Mouse (Mus musculus) testis, adult 2 months (tissue): ENCODE measurements around the gene Gid8. TPM values are rescaled to one million over a fixed set of nuclear protein-coding genes. Genes with fewer than 3 reads are reported as not detected.

Experiments used
- H3K27ac ChIP-seq: fragments of 200-500 bp; 2 replicates; pipeline ENCODE4 v1.5.1; 2012; ENCODE audit warnings: low read depth, low read length; ENCODE audit not compliant: control insufficient read depth, insufficient read depth
- H3K27me3 ChIP-seq: fragments of 200-500 bp; 2 replicates; pipeline ENCODE4 v1.6.1; 2012; ENCODE audit warnings: mild to moderate bottlenecking, low read length, moderate library complexity; ENCODE audit not compliant: control insufficient read depth, insufficient read depth
- H3K36me3 ChIP-seq: fragments of 200-500 bp; 2 replicates; pipeline ENCODE4 v1.6.1; 2012; ENCODE audit warnings: mild to moderate bottlenecking, low read length; ENCODE audit not compliant: control insufficient read depth, insufficient read depth
- H3K4me1 ChIP-seq: fragments of 200-500 bp; 2 replicates; pipeline ENCODE4 v1.6.1; 2012; ENCODE audit warnings: low read length; ENCODE audit not compliant: control insufficient read depth, insufficient read depth
- H3K4me3 ChIP-seq: fragments of 200-500 bp; 2 replicates; pipeline ENCODE4 v1.5.1; 2012; ENCODE audit warnings: low read depth, mild to moderate bottlenecking, low read length, moderate library complexity, mixed read lengths; ENCODE audit not compliant: control insufficient read depth
- CTCF ChIP-seq: fragments of 200-500 bp; IDR thresholded peaks from 2 replicates; pipeline ENCODE4 v1.5.1; 2012; ENCODE audit warnings: low read depth, mild to moderate bottlenecking, inconsistent platforms, low read length, moderate library complexity; ENCODE audit not compliant: control insufficient read depth, insufficient read depth, insufficient replicate concordance
- POLR2A ChIP-seq: fragments of 200-500 bp; IDR thresholded peaks from 2 replicates; pipeline ENCODE4 v1.6.1; 2012; ENCODE audit warnings: low read depth, mild to moderate bottlenecking, inconsistent platforms, low read length, moderate library complexity; ENCODE audit not compliant: control insufficient read depth
- polyA plus RNA-seq: library from polyadenylated mRNA; depleted of rRNA; stranded (reverse); fragments of >200 nt; gene quantifications from 2 replicates; pipeline ENCODE4 v1.2.3, GENCODE M21; 2012; rRNA removed

Gene Gid8
- polyA plus RNA-seq, 1 experiment = 30.9 TPM

GRCm38 (mm10) chr2:180755896-180756295, 46.0 kb downstream of the Gid8 start:
- Histone ChIP-seq H3K27me3 (no peaks in the 10 kb centered on the region), H3K4me1 (no peaks in the 10 kb centered on the region), H3K27ac (no peak overlapping the region), H3K4me3 (no peak overlapping the region), H3K36me3 (no peaks in the 10 kb centered on the region)
- TF ChIP-seq POLR2A = no peak
- no peak for TF ChIP-seq CTCF

- H3K27me3 ChIP-seq = no peaks in the 10 kb centered on the region
- TF ChIP-seq CTCF (no peak), POLR2A (no peak)
- H3K4me3 ChIP-seq = no peak overlapping the region
- H3K36me3 ChIP-seq = no peaks in the 10 kb centered on the region
- H3K27ac ChIP-seq = no peak overlapping the region
- H3K4me1 ChIP-seq = no peaks in the 10 kb centered on the region
Observed at GRCm38 (mm10) chr2:180756786-180757185, 46.9 kb downstream of the Gid8 start.

GRCm38 (mm10) chr2:180758513-180759263, 48.8 kb downstream of the Gid8 start:
- no peaks in the 10 kb centered on the region for H3K36me3 ChIP-seq
- TF ChIP-seq POLR2A (no peak), CTCF (no peak)
- H3K4me3 ChIP-seq = no peak overlapping the region
- H3K4me1 ChIP-seq = no peaks in the 10 kb centered on the region
- no peaks in the 10 kb centered on the region for H3K27me3 ChIP-seq
- H3K27ac ChIP-seq = no peak overlapping the region

- H3K36me3 ChIP-seq = no peaks in the 10 kb centered on the region
- no peak for TF ChIP-seq POLR2A
- no peak for TF ChIP-seq CTCF
Observed at GRCm38 (mm10) chr2:180764986-180765385, 55.1 kb downstream of the Gid8 start.

GRCm38 (mm10) chr2:180765713-180766112, 55.8 kb downstream of the Gid8 start:
- no peaks in the 10 kb centered on the region for H3K27me3 ChIP-seq
- H3K4me3 ChIP-seq = no peak overlapping the region
- H3K27ac ChIP-seq = no peak overlapping the region
- TF ChIP-seq POLR2A (no peak), CTCF (no peak)
- H3K36me3 ChIP-seq = no peaks in the 10 kb centered on the region
- H3K4me1 ChIP-seq = no peaks in the 10 kb centered on the region

More at GRCm38 (mm10) chr2:180764986-180765385, 55.1 kb downstream of the Gid8 start:
- Histone ChIP-seq H3K27ac (no peak overlapping the region), H3K4me3 (no peak overlapping the region), H3K4me1 (no peaks in the 10 kb centered on the region), H3K27me3 (no peaks in the 10 kb centered on the region)

Other genes starting within 250 kb of the Gid8 start
- gene Ntsr1, start 210.1 kb upstream of the Gid8 start, polyA plus RNA-seq = 0.43 and 0.55 TPM in 2 replicates
- gene Mrgbp, start 128.8 kb upstream of the Gid8 start, polyA plus RNA-seq = 80.1 and 81.9 TPM in 2 replicates
- 13.7 and 20.0 TPM in 2 replicates for gene Ogfr, start 120.9 kb upstream of the Gid8 start, polyA plus RNA-seq
- gene Col9a3, start 112.3 kb upstream of the Gid8 start, polyA plus RNA-seq = 23.2 and 25.2 TPM in 2 replicates
- 177 and 192 TPM in 2 replicates for gene Tcfl5, start 67.4 kb upstream of the Gid8 start, polyA plus RNA-seq
- 24.1 and 26.6 TPM in 2 replicates for gene Dido1, start 118 bp upstream of the Gid8 start, polyA plus RNA-seq
- 16.0 and 16.4 TPM in 2 replicates for gene Slc17a9, start 15.1 kb downstream of the Gid8 start, polyA plus RNA-seq
- gene Bhlhe23, start 66.8 kb downstream of the Gid8 start, polyA plus RNA-seq = 0.05 and 0.16 TPM in 2 replicates
- gene Ythdf1, start 210.8 kb downstream of the Gid8 start, polyA plus RNA-seq = 22.5 TPM in 2 replicates
- not detected in 2 replicates for gene Birc7, start 218.9 kb downstream of the Gid8 start, polyA plus RNA-seq
- gene Nkain4, start 244.6 kb downstream of the Gid8 start, polyA plus RNA-seq = 2.3 and 3.7 TPM in 2 replicates